Mouse (Mus musculus) right cerebral cortex, postnatal 10 days (tissue): ENCODE measurements at regions not wholly inside any gene's neighbourhood (a gene's known extent, or its start where the extent isn't known, plus 50 kb on each side); places are given as distances from the start of the nearest gene placed in this dataset.
A peak's percentile ranks its signal among the peaks of the same experiment; 100 is the strongest.

Source experiments
- DNase-seq, 2 experiments: peaks; one replicate each; pipeline ENCODE4 v3.0.0; 2021; ENCODE audit warnings: low spot score in 2 of 2

DNA sequence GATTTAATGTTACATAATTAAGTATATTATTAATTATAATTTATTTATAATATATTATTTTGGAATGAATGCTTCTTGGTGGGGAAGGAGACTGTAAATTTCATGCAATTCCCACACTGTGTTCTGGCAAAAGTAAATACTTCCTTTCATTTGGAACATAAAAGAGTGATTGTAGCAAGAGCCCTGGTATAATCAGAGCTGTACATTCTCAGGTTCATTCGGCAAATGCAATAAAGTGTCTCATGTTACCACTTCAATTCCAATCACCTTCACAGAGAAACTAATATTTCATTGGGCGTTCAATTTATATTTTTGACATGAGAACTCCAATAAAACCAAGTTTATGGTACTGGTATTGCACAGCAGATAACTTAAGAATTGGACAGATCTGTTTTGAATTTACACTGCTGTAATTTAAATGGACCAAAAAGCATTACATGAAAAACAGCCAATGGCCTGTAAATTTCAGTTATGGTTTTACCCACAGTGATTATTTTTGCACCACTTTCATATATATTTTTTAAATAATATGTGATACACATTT lies 569.0 kb downstream of the Pcdh7 start:
- DNase-seq: no peak

DNA sequence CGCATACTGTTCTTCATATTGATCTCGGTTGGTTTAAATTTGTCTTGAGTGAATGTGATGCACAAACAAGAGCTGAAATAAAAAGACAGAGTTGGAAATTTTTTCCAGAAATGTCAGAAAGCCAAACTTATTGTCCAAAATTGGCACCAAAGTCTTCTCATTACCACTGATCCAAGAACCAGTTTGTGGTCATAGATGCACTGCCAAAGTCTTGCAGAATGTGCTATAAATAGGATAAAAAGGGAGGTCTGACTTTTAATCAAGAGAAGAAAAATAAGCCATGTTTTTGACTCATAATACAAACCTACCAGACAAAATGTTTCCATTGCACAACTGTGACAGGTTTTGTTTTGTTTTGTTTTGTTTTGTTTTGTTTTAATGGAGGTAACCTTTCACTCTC lies 573.5 kb downstream of the Pcdh7 start:
- DNase-seq: no peak

DNA sequence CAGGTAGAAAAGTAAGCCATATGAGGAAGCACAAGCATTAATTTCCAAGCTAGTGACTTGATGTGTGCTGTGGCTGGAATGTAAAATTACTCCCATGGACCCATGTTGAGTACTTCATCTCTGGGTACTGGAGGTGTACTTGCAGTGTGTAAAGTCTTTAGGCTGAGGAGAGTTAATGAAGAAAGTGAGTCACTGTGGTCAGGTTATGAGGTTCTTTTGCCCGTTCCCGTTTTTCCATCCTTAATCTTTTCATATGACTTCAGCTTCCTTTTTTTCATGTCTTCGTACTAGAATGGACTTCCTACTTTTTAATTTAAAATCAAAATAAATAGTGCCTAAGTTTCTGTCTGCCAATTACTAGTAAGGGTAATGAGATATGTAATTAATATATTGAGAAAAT lies 577.1 kb downstream of the Pcdh7 start:
- DNase-seq: no peak

DNA sequence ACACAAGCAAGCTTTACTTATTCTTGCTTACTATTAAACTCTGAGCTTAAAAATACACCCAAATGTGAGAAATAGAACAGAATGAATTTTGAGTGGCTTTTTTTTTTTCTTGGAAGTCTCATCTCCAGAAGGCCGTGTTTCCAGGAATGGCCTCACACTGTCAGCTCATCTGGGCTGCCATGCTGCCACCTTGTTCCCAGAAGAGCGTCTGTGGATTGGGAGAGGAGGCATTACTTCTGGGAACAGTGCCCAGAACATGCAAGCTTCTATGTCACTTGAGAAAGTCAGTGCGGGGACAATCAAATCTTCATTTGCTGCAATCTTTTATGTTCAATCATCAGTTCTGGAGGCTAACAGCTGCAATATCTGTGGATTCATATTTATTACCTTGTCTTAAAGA lies 613.6 kb downstream of the Pcdh7 start:
- DNase-seq: peak; percentile 56 to 77
